Mouse (Mus musculus): ENCODE data around the gene Parp1.

Parp1 gene

GRCm38 (mm10) chr1:180568761-180569452, at the start of gene Parp1:
Parp1 (plus strand) TSS chr1:180568924.
- DNase-seq (ENCODE audit: low spot score) = peak; percentile 75

DNA sequence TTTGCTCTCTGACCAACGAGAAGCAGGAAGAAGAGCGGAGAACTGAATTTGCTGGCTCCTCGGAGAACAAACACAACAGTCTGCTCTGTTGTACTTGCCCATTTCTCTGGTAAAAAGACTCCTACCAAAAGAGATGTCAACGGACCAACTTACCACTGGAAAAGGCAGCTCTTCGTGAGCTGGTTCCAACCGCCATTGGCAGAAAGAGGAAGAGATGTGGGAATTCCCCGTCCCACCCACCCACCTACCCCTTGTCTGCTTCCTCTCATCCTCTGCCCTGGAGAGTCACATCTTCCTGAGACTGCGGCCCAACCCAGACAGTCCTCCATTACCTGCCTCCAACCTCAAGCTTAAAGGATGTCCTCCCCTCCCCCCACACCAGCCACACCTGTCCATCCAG, 49.2 kb upstream of the Parp1 start:
- no peak for DNase-seq (ENCODE audit: low spot score)

DNA sequence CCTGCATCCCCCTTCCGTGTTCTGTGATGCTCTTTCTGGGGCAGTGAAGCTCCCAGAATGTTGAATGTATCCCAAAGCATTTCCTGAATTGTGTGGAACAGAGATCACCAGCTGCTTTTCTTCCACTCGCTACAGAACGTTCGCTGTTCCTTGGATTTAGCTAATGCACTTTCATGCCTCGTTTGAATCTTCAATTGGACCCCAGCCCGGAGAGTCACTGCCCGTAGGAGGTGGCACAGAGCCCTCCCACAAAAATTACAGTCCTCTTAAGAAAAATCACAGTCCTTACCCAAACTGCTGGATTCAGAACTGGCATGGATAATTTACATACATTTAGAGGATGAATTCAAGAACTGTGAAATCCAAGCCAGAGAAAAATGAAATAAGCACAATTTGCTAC, 48.5 kb upstream of the Parp1 start:
- DNase-seq (ENCODE audit: low spot score) = no peak

DNA sequence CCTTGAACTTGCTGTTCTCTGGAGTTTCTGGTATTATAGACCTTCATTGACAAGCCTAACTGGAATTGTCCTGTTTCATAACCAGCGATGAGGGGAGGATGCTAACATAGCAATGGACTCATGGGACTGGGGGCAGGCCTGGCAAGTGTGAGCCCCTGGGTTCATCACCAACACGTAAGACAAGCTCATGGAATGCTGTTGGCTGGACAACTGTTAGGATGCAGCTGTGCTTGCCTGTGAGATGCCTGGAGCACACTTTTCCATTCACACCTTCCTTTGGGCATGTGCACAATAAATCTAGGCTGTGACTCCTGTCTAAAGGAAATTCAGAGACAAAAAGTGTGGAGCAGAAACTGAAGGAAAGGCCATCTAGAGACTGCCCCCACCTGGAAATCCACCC, 45.4 kb upstream of the Parp1 start:
- DNase-seq (ENCODE audit: low spot score) = no peak

DNA sequence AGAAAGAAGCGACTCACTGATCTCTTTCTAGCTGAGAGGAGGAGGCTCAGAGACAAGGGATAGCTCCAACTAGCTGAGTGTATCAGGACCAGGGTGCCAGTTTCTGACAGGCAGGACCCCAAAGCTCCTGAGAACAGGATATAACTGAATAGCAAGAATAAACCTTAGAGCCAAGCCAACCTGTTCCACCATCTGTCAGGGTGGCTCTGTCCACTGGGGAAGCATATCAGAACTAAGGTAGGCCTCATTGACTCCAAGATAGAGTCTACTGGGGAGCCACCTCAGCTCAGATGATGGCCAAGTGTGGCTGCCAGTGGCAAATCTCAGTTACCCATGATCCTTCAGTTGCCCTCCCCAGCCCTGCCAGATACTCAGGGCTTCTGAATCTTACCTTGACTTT, 43.4 kb upstream of the Parp1 start:
- no peak for DNase-seq (ENCODE audit: low spot score)

DNA sequence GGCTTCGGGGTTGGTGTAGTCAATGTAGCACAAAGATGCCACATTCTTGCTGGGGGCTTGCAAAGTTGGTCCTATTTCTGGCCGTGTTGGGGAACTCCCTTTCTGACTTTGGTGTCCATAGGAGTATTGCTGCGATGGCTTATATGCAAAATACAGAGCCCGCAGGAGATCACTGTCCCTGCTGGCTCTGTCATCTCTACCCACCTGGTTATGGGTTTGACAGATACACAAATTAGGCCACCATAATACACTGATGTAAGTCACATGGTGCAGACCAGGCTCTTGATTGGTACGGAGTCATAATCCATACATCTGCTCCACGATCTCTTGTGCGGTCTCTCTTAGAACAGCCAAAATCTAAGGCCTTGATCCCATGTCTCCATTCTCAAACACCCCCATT, 38.9 kb upstream of the Parp1 start:
- DNase-seq (ENCODE audit: low spot score) = no peak

DNA sequence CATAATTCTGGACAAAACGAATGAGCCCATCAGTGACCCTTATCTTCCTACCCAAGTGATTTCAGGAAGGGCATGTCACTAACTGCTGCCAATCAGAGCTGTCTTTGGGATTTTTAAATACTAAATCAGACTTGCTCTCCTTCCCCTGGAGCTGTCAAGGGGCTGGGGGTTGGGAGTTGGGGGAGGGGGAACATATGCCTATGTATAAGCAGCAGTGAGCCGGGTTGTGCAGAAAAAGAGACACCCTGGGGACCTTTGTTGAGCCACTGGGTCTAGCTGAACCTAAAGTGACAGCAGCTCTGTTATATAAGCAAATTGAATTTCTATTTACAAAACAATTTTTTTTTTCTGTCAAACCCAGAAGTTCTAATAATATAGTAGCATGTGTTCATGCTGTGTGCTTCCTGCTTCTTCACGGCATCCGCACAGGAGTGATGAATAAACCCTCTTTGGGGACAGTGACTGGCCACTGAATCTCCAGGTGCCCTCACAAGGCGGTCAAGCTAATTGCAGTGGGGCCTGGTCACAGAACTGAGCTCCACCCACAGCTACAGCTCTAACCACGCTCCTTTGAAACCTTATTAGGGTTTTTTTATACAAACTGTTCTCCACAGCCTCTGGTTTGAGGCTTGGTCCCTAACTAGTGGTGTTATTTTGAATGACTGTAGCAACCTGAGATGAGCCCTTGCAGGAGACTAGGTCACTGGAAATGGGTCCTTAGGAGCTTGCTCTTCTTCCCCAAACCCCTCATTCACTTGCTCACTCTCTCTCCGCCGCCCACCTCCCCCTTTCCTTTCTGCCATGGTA, 38.1 kb upstream of the Parp1 start:
- no peak for DNase-seq (ENCODE audit: low spot score)

DNA sequence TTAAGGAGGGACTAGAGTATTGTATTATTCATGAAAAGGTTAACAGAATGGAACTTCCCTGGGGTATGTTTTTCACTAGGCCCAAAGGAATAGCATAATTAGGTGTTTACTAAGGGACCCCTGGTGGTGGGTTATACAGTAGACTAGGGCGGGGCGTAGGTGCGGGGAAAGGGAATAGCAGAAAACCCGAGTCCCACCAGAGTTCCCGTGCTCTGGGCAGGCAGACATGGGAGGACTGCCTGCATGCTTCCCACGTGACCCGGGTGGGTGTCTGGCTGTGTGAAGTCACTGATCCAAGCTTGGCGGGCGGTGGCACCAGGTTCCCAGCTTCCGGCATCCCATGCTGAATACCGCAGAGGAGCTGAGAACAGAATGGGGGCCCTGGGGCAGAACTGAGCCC, 36.1 kb upstream of the Parp1 start:
- DNase-seq (ENCODE audit: low spot score) = no peak

- no peak for DNase-seq (ENCODE audit: low spot score)
Measured at GRCm38 (mm10) chr1:180536719-180537118, 32.0 kb upstream of the Parp1 start.

DNA sequence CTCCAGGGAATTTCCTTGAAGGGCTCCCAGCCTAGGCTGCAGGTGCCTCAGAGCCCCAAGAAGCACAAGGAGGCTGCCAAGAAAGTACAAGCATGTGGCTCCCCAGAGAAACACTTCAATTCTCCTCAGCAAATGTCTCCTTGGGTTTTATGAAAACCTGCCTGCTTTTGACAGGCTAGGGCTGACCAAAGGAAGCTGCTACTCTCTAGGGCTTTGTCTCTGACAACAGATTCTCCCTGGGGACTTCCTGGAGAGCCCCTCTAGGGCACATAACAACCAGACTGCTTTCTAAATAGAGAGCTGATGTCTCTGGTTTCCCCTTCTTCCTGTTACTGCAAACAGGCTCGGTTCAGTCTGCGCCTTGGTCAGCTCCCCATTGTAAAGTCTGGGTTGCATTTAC, 27.5 kb upstream of the Parp1 start:
- no peak for DNase-seq (ENCODE audit: low spot score)

DNA sequence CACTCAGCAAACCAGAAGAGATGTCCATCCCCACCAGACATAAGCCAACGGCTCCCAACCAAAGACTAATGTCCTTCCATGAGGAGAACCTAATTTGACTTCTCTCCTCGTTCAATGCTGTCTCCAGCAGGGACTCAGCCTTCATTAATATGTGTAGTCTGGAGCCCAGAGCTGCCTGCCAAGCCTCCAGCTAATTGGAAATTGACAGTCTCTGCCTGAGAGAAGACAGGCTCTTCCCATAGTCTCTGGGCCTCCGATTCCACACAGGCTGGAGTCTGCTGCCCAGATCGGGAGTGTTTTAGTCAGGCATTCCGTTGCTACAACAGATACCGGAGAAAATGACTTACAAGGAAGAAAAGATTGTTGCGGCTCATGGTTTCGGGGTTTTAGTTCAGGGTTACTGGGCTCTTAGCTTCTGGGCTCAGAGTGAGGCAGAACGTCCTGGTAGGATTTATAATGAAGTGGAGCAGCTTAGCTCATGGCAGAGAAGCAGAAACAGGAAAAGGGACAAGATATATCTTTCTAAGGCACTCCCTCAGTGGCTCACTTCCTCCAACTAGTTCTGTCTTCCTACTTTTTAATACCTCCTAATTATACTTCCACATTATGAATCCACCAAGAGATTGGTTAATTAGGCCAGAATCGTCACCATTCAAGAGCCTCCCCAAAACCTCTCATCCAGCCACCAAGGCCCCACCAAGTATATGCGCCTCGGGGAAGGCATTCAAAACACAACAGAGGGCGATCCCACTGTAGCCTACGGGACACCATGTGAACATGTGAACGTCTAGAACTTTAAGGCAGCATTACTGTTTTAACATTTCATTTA, 26.6 kb upstream of the Parp1 start:
- no peak for DNase-seq (ENCODE audit: low spot score)

DNA sequence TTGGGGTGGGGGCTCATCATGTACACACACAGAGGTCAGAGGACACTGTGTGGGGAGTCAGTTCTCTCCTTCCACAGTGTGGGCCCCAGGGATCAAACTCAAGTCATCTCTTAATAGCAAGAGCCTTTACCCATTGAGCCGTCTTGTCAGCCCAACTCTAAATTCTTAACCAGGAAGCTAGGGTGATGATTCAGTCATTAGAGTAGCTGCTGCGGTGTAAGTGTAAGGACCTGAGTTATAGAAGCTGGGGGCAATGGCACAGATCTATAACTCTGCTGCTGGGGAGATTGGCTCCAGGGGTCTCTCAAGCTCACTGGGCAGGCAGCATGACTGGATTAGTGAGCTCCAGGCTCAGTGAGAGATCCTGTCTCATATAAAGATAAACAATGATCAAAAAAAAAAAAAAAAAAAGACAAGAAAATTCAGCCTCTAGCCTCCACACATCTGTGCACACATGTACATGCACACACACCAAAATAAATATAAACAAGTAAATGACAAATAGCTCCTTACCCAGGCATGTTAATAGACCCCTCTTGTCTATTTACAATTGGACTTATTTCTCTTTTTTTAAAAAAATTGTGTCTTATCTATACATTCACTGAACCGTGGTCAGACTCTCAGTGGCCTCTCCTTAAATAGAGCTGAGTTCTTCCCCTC, 25.9 kb upstream of the Parp1 start:
- no peak for DNase-seq (ENCODE audit: low spot score)

GRCm38 (mm10) chr1:180545918-180546545, 22.7 kb upstream of the Parp1 start:
- DNase-seq (ENCODE audit: low spot score) = no peak

DNA sequence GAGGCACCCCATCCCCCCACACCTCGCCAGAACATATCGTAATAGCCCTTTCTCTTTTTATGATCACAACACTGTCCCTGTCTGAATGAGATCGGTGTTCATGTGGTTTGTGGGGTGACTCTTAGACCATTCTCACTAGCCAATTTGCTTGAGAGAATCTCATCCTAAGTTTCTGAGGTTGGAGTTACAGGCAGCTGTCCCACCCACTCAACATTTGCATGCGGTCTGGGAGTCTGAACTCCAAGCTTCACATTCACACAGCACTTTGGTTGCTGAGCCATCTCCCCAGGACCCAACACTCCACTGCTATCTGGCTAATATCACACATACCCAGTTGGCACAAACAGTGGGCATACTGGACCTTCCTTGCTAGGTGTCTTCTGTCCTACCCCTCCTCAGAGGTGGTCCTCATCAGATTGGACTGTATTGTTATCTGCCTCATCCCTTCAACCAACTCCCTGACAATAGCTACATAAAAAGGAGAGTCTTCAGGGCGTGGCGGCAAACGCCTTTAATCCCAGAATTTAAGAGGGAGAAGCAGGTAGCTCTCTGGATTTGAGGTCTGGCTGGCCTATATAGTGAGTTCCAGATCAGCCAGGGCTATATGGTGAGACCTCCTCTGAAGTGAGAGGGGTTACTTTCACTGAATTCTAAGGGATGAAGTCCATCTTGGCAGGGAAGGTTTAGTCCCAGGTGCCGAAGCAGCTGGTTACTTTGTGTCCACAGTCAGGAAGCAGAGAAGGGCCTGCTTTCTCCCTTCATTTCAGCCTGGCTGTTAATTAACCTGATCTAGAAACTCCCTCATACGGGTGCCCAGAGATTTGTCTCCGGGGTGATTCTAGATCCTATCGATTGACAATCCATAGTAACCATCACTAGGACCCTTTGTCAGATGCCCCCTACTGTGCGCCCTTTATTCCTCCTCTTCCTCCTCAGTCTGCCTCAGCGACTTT, 21.6 kb upstream of the Parp1 start:
- no peak for DNase-seq (ENCODE audit: low spot score)

- no peak for DNase-seq (ENCODE audit: low spot score)
Measured at GRCm38 (mm10) chr1:180547751-180548669, 20.7 kb upstream of the Parp1 start.

GRCm38 (mm10) chr1:180549539-180550308, 19.0 kb upstream of the Parp1 start:
- DNase-seq (ENCODE audit: low spot score) = no peak

DNA sequence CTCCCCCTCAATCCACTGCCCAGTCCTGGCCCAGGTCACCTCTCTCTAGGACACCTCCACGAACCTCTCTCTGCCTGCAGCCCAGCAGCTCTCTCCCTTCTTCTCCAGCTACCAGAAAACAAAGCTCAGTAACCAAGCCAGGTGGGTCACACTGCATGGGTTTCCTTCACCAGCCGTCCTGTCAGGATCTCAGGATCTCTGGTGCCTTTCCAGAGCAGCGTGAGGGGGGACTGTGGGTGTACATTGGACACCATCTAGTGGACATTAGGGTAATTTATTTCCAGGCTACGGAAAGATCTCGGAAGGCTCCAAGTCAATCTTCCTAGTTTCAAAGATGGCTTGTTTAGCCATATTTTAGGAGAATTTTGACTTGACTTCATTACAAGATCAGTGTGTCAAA, 18.0 kb upstream of the Parp1 start:
- no peak for DNase-seq (ENCODE audit: low spot score)

GRCm38 (mm10) chr1:180556899-180557298, 11.8 kb upstream of the Parp1 start:
- no peak for DNase-seq (ENCODE audit: low spot score)

GRCm38 (mm10) chr1:180559454-180559853, 9.3 kb upstream of the Parp1 start:
- DNase-seq (ENCODE audit: low spot score) = no peak
